Mouse (Mus musculus) c-Kit-negative CD71-positive TER-119-positive erythroid progenitor cells, embryonic 14.5 days (primary cell): ENCODE results near the gene Gm11639.
"Not testable (repeated sequence)": the region's sequence is repeated elsewhere in the genome, so short reads cannot be mapped to it uniquely, and the experiment has no call there.

Experiments used
- DNase-seq: peaks from one replicate; pipeline ENCODE4 v3.0.0-alpha.2; 2013; ENCODE audit warnings: low read depth, low spot score

Gene Gm11639

GRCm38 (mm10) chr11:105112448-105112847, 426.9 kb downstream of the Gm11639 start:
- not testable (repeated sequence) for DNase-seq

DNA sequence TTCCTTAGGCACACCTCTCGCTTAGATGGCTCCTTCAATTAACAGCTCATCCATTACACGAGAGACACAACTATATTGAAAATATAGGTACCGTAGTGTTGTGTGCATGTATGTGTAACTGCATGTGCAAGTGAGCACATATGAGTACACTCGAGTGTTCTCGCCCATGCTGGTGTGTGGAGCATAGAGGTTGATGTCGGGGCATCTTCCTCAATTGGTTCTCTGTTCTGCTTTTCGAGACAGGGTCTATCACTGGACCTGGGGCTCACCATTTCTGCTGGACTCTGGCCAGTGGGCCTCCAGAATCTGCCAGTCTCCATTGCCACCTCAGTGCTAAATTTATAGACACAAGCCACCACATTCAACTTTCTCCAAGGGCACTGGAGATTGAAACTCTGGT, 432.3 kb downstream of the Gm11639 start:
- DNase-seq: no peak

DNA sequence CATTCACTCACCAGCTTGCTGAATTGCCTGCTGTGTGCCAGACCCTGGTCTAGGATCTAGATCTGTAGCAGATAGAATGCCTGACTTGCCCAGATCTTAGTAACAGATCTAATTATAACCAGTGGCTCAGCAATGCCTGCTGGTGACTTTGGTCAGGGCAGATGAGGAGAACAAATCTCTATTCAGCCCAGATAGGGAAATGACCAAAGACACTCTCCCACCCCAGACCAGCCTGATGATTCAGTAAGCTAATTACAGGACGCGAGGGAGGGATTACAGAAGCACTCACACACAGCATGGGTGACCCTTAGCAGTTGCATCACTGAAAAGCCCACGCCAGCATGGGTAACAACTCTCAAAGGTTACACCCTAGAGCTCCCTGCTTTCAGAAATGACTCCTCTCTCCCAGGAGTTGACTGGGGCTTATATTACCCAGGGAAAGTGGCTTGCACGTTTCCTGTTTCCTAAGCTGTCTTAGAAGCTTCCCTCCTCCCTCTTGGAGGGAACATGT, 435.1 kb downstream of the Gm11639 start:
- DNase-seq: no peak

GRCm38 (mm10) chr11:105121792-105122191, 436.3 kb downstream of the Gm11639 start:
- not testable (repeated sequence) for DNase-seq

- DNase-seq: peak; percentile 73
Observed at GRCm38 (mm10) chr11:105123986-105124385, 438.5 kb downstream of the Gm11639 start.

GRCm38 (mm10) chr11:105125735-105126519, 440.4 kb downstream of the Gm11639 start, which contains the start of gene Mettl2:
Mettl2 (plus strand) TSS chr11:105126425.
- peak; percentile 70 for DNase-seq

DNA sequence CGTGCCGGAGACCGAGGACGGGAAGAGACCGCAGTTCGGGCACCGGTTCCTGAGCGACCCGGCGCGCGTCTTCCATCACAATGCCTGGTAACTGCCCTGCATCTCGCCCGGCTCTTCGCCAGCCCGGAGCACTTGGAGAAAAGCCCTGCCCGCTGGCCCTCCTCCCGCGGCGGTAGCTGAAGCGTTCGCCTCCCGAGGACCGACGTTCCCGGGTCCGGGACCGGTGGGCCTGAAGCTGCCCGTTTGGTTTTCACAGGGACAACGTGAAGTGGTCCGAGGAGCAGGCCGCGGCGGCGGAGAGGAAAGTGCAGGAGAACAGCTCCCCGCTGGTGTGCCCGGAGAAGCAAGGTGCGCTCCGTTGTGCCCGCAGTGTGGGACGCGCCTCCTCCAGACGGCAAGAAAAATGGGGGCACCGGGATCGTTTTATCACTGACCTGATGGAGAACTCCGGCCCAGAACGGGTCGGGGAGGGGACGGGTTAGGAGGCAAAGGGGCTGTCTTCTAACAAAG, 441.1 kb downstream of the Gm11639 start:
- DNase-seq: no peak

DNA sequence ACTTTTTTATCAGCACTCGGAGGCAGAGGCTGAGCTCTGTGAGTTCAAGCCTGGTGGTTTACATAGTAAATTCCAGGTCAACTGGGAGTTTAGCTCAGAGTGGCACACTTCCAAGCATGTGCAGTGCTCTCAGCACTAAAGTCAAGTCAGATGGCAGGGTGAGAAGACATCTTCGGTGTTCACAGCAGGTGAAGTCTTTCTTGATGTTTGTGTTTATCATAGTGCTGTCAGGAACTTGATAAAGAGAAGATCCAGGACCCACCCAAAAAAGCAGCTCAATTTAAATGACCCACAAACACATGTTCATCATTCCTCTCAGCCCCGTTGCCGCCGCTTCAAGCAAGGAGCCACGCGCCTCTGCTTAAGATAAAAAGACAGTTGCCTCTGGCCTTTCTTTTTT, 450.2 kb downstream of the Gm11639 start:
- no peak for DNase-seq

- not testable (repeated sequence) for DNase-seq
Observed at GRCm38 (mm10) chr11:105137255-105137654, 451.7 kb downstream of the Gm11639 start.

DNA sequence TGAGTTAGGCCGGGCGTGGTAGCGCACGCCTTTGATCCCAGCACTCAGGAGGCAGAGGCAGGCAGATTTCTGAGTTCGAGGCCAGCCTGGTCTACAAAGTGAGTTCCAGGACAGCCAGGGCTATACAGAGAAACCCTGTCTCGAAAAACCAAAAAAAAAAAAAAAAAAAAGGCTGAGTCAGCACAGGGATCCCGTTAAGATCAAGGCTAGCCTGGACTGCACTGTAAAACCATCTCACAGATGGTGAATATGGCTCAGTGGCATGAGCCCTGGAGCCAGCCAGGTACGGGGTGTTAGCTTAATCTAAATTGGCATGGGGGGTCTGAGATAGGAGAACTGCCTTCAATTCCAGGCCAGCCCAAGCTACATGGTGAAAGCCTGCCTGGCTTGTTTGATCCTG, 455.0 kb downstream of the Gm11639 start:
- not testable (repeated sequence) for DNase-seq

DNA sequence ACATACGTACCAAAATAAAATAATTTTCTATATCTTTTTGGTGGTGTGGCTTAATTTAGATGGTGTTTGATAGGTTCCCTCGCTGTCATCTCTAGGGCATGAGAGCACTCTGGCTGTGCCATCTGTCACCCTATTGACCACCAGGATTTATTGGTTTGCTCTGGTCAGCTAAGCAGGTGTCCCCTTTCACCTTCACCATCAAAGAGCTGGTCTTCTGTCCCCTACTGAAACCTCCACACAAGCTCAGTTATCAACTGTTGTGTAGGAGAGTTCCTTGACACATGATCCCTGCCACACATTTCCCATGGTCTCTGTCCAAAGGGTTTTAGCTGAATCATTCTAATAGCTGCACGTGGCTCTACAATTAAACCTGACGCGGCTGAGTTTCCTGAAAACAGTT, 455.6 kb downstream of the Gm11639 start:
- no peak for DNase-seq

- no peak for DNase-seq
Observed at GRCm38 (mm10) chr11:105143564-105143963, 458.1 kb downstream of the Gm11639 start.

- no peak for DNase-seq
Observed at GRCm38 (mm10) chr11:105144084-105144483, 458.6 kb downstream of the Gm11639 start.

DNA sequence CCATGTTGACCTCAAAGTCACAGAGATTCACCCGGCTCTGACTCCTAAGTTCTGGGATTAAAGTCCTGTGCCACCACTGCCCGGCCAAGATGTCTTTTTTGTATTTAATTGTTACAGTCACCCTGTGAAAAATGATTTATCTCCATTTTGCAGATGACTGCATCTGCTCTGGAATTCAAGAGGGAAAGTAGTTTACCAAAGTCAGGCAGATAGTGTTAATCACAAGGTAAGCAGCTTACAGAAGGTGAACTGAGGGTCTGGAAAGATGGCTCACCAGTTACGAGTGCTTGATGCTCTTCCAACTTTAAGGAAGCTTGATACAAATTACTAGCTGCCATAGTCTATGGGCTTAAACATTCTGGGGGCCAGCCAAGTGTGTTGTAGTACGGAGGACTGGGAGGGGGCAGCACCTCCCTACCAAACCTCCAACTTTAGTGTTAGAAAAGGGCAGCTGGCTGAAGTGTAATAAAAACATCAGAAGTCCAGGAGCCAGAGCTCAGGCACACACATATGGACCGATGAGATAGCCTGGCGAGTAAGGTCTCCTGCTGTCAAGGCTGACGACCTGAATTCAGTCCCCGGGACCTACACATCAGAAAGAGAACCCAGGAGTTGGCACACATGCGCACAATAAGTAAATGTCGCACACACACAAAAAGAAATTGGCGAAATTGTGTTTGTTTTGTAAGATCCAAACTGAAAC, 459.2 kb downstream of the Gm11639 start:
- no peak for DNase-seq

GRCm38 (mm10) chr11:105145211-105145610, 459.7 kb downstream of the Gm11639 start:
- DNase-seq: no peak

DNA sequence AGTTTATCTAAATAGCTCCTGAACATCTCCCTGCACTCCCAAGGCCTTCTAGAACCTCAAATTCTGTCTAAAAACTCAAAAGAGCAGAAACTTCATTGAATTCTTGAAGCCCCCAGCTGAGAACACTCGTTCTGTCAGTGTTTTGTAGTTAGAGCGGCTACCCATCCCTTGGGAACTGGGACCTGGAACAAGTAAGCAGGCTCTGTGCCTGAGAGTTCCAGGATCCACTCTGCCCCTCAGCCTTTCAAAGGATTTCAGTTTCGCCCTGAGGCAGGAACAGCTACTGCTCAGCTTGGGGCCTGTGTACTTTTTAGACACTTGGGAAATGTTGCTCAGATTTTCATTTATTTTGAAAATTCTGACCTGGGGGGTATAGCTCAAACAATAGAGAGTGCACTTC, 461.1 kb downstream of the Gm11639 start, which contains the start of gene Gm10842:
Gene Gm10842 (plus strand): TSS at position 301 of the 400 bp plus-strand sequence.
- DNase-seq: no peak

- no peak for DNase-seq
Observed at GRCm38 (mm10) chr11:105149353-105149752, 463.8 kb downstream of the Gm11639 start.

- DNase-seq: no peak
Observed at GRCm38 (mm10) chr11:105149766-105150165, 464.3 kb downstream of the Gm11639 start.

DNA sequence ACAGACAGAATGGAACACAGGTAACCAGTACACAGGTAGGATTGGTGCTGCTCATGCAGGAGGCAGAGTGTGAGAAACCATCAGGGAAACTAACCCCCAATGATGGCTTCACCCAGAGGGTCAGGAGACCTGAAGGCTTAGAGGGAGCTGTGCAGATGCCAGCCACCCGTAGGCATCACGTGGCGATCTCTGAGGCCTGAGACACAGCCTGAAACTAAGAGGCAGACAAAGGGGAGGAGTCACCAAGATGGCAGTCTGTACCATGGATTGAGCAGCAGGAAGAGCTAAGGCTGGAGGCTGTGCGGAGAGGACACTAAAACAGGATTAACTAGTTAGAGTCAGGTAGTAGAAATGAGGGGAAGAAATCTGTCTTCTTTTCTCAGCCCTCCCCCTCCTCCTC, 465.2 kb downstream of the Gm11639 start:
- no peak for DNase-seq

- no peak for DNase-seq
Observed at GRCm38 (mm10) chr11:105151226-105152016, 465.9 kb downstream of the Gm11639 start.

GRCm38 (mm10) chr11:105152017-105152300, 466.5 kb downstream of the Gm11639 start:
- no peak for DNase-seq
